Mouse (Mus musculus) midbrain, embryonic 12.5 days (tissue): ENCODE measurements at regions not wholly inside any gene's neighbourhood (a gene's known extent, or its start where the extent isn't known, plus 50 kb on each side); places are given as distances from the start of the nearest gene placed in this dataset.

Experiments used
- ATAC-seq: fragments of 200-750 bp; cut with Nextera tagmentation; 2 replicates; pipeline ENCODE4 v1.8.0; 2017; ENCODE audit warnings: low read depth, moderate TSS enrichment, moderate library complexity; ENCODE audit not compliant: low FRiP score
- H3K27ac ChIP-seq: fragments of 300-500 bp; sonication (generic); replicated peaks from 2 replicates; pipeline ENCODE4 v1.5.1; 2016; ENCODE audit warnings: mild to moderate bottlenecking
- H3K27me3 ChIP-seq: fragments of 300-500 bp; sonication (generic); 2 replicates; pipeline ENCODE4 v1.6.1; 2016; ENCODE audit warnings: mild to moderate bottlenecking
- H3K36me3 ChIP-seq: fragments of 300-500 bp; sonication (generic); 2 replicates; pipeline ENCODE4 v1.6.1; 2016
- H3K4me1 ChIP-seq: fragments of 300-500 bp; sonication (generic); 2 replicates; pipeline ENCODE4 v1.6.1; 2016
- H3K4me2 ChIP-seq: fragments of 300-500 bp; sonication (generic); replicated peaks from 2 replicates; pipeline ENCODE4 v1.6.1; 2016; ENCODE audit warnings: mild to moderate bottlenecking, moderate library complexity
- H3K4me3 ChIP-seq: fragments of 300-500 bp; sonication (generic); 2 replicates; pipeline ENCODE4 v1.5.1; 2016; ENCODE audit warnings: mild to moderate bottlenecking
- H3K9ac ChIP-seq: fragments of 300-500 bp; sonication (generic); replicated peaks from 2 replicates; pipeline ENCODE4 v1.6.1; 2016; ENCODE audit warnings: mild to moderate bottlenecking, moderate library complexity
- H3K9me3 ChIP-seq: fragments of 300-500 bp; sonication (generic); 2 replicates; pipeline ENCODE4 v1.6.1; 2016; ENCODE audit warnings: mild to moderate bottlenecking
- WGBS: fragments of 180-500 bp; shearing (Covaris S2); methylation state at CpG from one replicate; pipeline ENCODE4 v1.1.7; 2016; 5-methylcytosine and 5-hydroxymethylcytosine counted together

- no peaks in the 10 kb centered on the region for H3K9me3 ChIP-seq
- H3K4me1 ChIP-seq: no peaks in the 10 kb centered on the region
- H3K9ac ChIP-seq: no peak overlapping the region
- H3K4me2 ChIP-seq: no peak overlapping the region
- ATAC-seq: no peak
- no peaks in the 10 kb centered on the region for H3K27me3 ChIP-seq
- H3K4me3 ChIP-seq: no peak overlapping the region
- no peaks in the 10 kb centered on the region for H3K36me3 ChIP-seq
- no peak overlapping the region for H3K27ac ChIP-seq
- WGBS: 45% methylated on average over 4 of the region's 4 CpGs
These were observed 56.2 kb upstream of the Ky start for GRCm38 (mm10) chr9:102449366-102449765.

DNA sequence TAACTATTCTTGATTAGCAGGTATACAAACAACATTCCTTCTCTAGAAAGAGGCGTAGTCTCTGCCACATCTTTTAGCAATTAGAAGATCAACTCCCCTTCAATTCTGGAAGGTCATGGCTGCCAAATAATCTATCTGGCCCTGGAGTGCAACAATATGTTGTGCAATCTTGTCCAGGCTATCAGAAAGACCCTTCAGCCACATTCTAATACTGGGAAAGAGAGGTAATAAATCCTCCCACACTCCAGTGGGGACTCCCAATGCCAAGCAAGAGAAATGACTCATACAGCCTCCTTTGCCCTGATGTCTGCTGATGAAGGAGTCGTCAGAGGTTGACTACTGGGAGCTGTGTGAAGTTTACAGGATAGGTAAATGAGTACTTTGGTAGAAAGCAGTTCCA, 59.5 kb upstream of the Ky start:
- Histone ChIP-seq H3K4me1 (no peaks in the 10 kb centered on the region), H3K36me3 (no peaks in the 10 kb centered on the region), H3K9me3 (no peaks in the 10 kb centered on the region), H3K27me3 (0 out of 2 replicates have a peak, but pooled peaks cover 4% of the 10 kb centered on the region), H3K4me2 (no peak overlapping the region), H3K4me3 (no peak overlapping the region), H3K9ac (no peak overlapping the region), H3K27ac (no peak overlapping the region)
- 84% methylated on average over 2 of the region's 2 CpGs for WGBS
- no peak for ATAC-seq

GRCm38 (mm10) chr9:102442198-102442842, 63.2 kb upstream of the Ky start:
- H3K27ac ChIP-seq: no peak overlapping the region
- no peaks in the 10 kb centered on the region for H3K36me3 ChIP-seq
- no peaks in the 10 kb centered on the region for H3K9me3 ChIP-seq
- H3K9ac ChIP-seq: no peak overlapping the region
- no peak overlapping the region for H3K4me3 ChIP-seq
- WGBS: 83% methylated on average over 11 of the region's 11 CpGs
- 0 out of 2 replicates have a peak, but pooled peaks cover 4% of the 10 kb centered on the region for H3K27me3 ChIP-seq
- H3K4me2 ChIP-seq: no peak overlapping the region
- no peaks in the 10 kb centered on the region for H3K4me1 ChIP-seq
- no peak for ATAC-seq

DNA sequence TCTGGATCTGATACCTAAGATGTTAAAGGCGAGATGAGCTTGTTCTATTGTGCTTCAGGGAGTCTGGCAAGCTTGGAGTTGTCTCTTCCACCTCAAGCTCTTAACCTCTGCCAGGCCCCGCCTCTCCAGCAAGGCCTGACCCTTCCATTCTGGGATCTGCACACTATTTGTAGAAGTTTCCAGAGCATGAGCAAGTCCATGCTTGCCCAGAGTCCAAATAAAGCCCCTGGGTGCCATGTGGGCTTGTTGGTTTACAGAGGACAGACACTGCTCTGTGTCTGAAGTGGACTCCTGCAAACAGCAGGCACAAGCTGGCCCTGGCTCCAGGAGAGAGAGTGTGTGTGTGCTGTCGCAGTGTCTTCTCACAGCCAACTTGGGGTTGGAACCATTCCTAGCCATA, 67.9 kb upstream of the Ky start:
- 88% methylated on average over 3 of the region's 3 CpGs for WGBS
- no peak overlapping the region for H3K4me2 ChIP-seq
- H3K9ac ChIP-seq: no peak overlapping the region
- 0 out of 2 replicates have a peak, but pooled peaks cover 9% of the 10 kb centered on the region for H3K27me3 ChIP-seq
- ATAC-seq: no peak
- no peaks in the 10 kb centered on the region for H3K4me1 ChIP-seq
- H3K4me3 ChIP-seq: no peak overlapping the region
- H3K27ac ChIP-seq: no peak overlapping the region
- H3K9me3 ChIP-seq: no peaks in the 10 kb centered on the region
- no peaks in the 10 kb centered on the region for H3K36me3 ChIP-seq

- Histone ChIP-seq H3K4me1 (peaks cover 5% of the 10 kb centered on the region; the same call in 1 of the 2 replicates), H3K27ac (no peak overlapping the region), H3K9me3 (no peaks in the 10 kb centered on the region), H3K4me3 (no peak overlapping the region), H3K9ac (no peak overlapping the region), H3K27me3 (0 out of 2 replicates have a peak, but pooled peaks cover 5% of the 10 kb centered on the region), H3K4me2 (no peak overlapping the region), H3K36me3 (no peaks in the 10 kb centered on the region)
- 89% methylated on average over 5 of the region's 5 CpGs for WGBS
- ATAC-seq: no peak
These were observed 69.2 kb upstream of the Ky start for GRCm38 (mm10) chr9:102436378-102436777.

DNA sequence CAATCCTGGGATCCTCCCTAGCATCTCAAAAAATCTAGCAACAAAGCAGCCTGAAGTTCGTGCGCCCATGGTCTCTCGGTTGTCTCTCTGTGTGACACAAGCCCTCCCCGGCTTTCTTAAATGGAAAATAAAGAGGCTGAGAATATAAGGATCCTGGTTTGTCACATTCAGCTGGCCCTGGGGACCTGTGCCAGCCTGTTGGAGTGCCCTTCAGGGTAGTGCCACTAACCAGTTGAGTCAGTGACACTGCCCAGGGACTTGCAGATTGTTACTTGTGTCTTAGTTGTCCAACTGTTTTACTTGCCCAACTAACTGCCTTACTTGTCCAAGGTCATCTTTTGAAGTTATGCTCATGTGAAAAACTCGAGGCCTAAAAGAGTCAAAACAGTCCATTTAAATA, 73.5 kb upstream of the Ephb1 start:
- peaks cover 24% of the 10 kb centered on the region for H3K4me1 ChIP-seq
- H3K27ac ChIP-seq: no peak overlapping the region
- no peak overlapping the region for H3K9ac ChIP-seq
- H3K4me2 ChIP-seq: no peak overlapping the region
- ATAC-seq: no peak
- H3K36me3 ChIP-seq: no peaks in the 10 kb centered on the region
- peaks cover 20% of the 10 kb centered on the region for H3K27me3 ChIP-seq
- H3K9me3 ChIP-seq: no peaks in the 10 kb centered on the region
- H3K4me3 ChIP-seq: no peak overlapping the region
- WGBS: 93% methylated on average over 5 of the region's 5 CpGs

DNA sequence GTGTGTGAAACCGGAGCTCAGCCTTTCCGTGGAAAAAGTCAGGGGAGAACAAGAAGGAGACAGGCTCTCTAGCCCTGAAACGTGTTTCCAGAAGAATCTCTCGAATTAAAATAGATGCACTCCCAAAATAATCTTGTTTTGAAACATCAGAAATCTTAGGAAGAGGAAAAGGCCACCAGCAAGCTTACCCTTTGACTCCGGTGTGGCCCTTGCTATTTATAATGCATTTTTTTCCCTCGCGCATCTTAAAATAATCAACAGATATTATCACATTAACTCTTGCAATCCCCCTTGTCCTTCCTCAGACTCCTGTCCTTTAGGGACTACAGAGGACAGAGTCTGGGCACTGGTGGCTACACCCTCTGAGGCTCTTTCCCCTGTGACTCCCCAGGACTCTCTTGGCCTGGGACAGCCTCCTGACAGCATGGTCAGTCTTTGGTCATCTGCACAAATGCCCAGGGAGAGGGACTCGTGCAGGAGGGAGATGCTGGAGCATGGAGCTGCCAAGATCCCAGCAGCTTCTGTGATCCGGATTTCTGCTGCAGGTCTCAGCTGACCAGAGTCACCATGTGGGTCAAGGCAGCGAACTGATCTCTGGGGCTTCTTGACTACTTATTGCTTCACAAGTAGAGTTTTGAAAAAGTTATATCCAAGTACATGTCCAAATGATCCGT, 70.3 kb upstream of the Ephb1 start:
- Histone ChIP-seq H3K4me1 (peaks cover 28% of the 10 kb centered on the region), H3K4me2 (peak overlapping the region; percentile 39; the same call in 1 of the 2 replicates), H3K27me3 (peaks cover 10% of the 10 kb centered on the region; the same call in 1 of the 2 replicates), H3K4me3 (no peak overlapping the region), H3K9ac (0 out of 2 replicates have a peak overlapping the region, but pooled peaks have one; percentile 2), H3K36me3 (no peaks in the 10 kb centered on the region), H3K27ac (peak overlapping the region; percentile 79; the same call in 1 of the 2 replicates), H3K9me3 (no peaks in the 10 kb centered on the region)
- WGBS: 48% methylated on average over 11 of the region's 11 CpGs
- ATAC-seq: no peak

DNA sequence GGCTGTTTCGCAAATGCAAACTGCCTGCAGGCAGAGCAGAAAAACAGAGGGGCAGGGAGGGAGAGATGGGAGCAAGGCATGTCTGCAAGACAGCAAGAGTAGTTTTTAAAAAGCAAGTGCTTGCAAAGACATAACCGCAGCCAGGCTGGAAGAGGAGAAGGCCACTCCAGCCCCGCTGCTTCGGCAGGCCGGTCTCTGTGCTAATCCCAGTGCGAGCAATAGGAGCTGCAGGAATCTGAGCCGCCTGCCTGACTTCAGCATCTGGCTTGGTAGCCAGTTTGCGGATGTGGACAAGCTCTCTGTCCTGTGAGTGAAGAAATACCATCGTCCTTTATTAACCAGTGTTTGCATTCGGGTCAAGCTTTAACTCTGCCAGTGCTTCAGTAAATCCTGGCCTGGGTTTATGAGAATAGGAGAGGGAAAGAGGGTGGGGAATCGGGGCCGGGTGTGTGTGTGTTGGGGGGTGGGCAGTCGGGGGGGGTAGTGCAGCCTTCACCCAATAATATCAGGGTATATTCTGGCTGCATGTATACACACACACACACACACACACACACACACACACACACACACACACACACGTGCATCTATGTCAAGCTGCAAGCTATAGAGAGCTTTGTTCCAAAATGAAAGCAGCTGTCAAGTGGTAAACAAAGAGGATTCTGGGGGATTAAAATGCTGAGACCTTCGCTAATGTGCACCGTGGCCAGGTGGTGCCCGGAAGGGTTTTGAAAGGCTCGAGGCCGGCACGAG, 69.6 kb upstream of the Ephb1 start:
- no peak overlapping the region for H3K4me3 ChIP-seq
- ATAC-seq: peak; percentile 72

DNA sequence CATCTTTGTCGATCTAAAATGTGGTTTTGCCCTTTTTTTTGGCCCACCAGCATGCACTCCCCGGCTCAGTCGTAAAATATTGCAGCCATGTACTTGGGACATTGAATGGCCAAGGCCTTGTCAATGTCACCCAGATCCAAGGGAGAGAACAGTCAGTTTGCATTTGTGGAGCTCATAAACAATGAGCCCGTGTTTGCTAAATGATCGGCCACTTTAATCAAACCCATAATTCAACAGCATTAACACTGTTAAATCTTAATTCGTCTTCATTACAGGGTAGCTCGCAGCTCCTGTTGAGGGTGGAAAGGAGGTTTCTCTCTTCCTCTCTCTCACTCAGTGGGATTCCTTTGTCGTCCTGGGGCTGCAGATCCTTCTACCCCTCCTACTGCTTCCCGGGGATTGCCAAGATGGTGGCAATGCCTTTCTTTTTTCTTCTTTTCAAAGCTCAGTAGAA, 69.0 kb upstream of the Ephb1 start:
- Histone ChIP-seq H3K4me1 (peaks cover 33% of the 10 kb centered on the region), H3K4me3 (no peak overlapping the region), H3K9me3 (no peaks in the 10 kb centered on the region), H3K9ac (peak overlapping the region; percentile 47), H3K36me3 (no peaks in the 10 kb centered on the region), H3K27ac (peak overlapping the region; percentile 79), H3K4me2 (peak overlapping the region; percentile 39), H3K27me3 (peaks cover 12% of the 10 kb centered on the region; the same call in 1 of the 2 replicates)
- peak; percentile 35; the same call in 1 of the 2 replicates for ATAC-seq
- 11% methylated on average over 9 of the region's 9 CpGs for WGBS

More for the DNA sequence above, 69.6 kb upstream of the Ephb1 start:
- H3K4me1 ChIP-seq: peaks cover 33% of the 10 kb centered on the region
- peak overlapping the region; percentile 79 for H3K27ac ChIP-seq
- peaks cover 12% of the 10 kb centered on the region; the same call in 1 of the 2 replicates for H3K27me3 ChIP-seq
- no peaks in the 10 kb centered on the region for H3K9me3 ChIP-seq
- H3K4me2 ChIP-seq: peak overlapping the region; percentile 39
- no peaks in the 10 kb centered on the region for H3K36me3 ChIP-seq
- H3K9ac ChIP-seq: peak overlapping the region; percentile 47
- WGBS: 2% methylated on average over 20 of the region's 20 CpGs

DNA sequence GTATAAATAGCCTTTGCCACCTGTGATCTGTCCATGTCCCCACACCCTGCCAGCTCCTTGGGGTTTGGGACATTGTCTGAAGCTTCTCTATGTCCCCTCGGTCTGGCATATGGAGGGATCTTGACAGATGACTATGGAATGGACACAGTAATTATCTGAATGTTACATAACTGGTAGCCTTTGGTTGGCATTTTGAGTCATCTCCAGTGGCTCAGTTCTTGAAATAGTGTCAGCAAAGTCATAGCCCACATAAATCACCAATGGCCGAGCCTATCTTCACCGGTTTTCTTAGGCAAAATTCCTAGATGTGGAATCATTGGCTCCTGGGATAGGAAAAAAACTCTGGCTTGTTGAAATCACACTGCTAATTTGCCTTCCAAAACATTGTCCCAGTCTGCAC, 67.3 kb upstream of the Ephb1 start:
- no peak for ATAC-seq
- Histone ChIP-seq H3K4me3 (no peak overlapping the region), H3K9me3 (0 out of 2 replicates have a peak, but pooled peaks cover 2% of the 10 kb centered on the region), H3K36me3 (no peaks in the 10 kb centered on the region), H3K4me1 (peaks cover 33% of the 10 kb centered on the region), H3K9ac (no peak overlapping the region), H3K27ac (no peak overlapping the region), H3K4me2 (no peak overlapping the region), H3K27me3 (peaks cover 13% of the 10 kb centered on the region; the same call in 1 of the 2 replicates)
- 91% methylated on average over 3 of the region's 3 CpGs for WGBS

DNA sequence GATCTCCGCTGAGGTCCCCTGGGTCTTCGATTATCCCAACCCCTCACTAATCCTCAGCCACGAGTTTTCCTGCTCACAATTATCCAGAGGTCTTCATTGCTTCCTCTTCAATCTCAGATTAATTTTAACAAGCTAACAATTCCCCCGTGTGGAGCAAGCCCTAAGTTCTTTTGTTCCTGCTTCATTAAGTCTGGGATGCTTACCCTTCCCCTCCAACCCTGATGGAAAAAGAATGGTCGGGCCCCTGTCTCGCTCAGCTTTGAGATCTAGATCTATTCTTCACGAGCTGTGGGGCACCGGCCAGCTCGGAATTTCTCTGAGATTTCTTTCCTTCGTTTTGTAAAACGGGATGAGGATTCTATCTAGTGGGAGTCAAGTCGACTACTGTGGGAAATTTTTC, 65.7 kb upstream of the Ephb1 start:
- no peak overlapping the region for H3K27ac ChIP-seq
- H3K36me3 ChIP-seq: no peaks in the 10 kb centered on the region
- 0 out of 2 replicates have a peak, but pooled peaks cover 6% of the 10 kb centered on the region for H3K9me3 ChIP-seq
- peaks cover 33% of the 10 kb centered on the region for H3K4me1 ChIP-seq
- no peak overlapping the region for H3K4me3 ChIP-seq
- H3K9ac ChIP-seq: no peak overlapping the region
- H3K27me3 ChIP-seq: peaks cover 13% of the 10 kb centered on the region; the same call in 1 of the 2 replicates
- no peak overlapping the region for H3K4me2 ChIP-seq
- no peak for ATAC-seq
- 4% methylated on average over 12 of the region's 12 CpGs for WGBS
